Comparison of ENCODE assay signal across 8 mouse cellular contexts in genomic region chr3:137952225-137952913, GRCm38 (mm10). TPM values are rescaled to one million over a fixed set of nuclear protein-coding genes. Genes with fewer than 3 reads are reported as not detected.
A peak's percentile ranks its signal among the peaks of the same experiment; 100 is the strongest.
DNase-seq lines count a peak whose midpoint lies in the region; ATAC-seq and TF ChIP-seq lines count a peak whose summit lies in the region.

No protein-coding gene starts in this region.

- no peak overlapping the region for H3K4me3 ChIP-seq in thymus, adult 2 months (ENCODE audit: control insufficient read depth, insufficient read depth, low read length)
- H3K4me3 ChIP-seq in midbrain, embryonic 13.5 days (replicated peaks), result no peak overlapping the region

- no peaks in the 10 kb centered on the region for H3K27me3 ChIP-seq in thymus, adult 2 months (ENCODE audit: control insufficient read depth, insufficient read depth, low read length)
- H3K27me3 ChIP-seq in midbrain, embryonic 13.5 days, result no peaks in the 10 kb centered on the region

- ATAC-seq in midbrain, embryonic 13.5 days, result peak; percentile 67

- 42% methylated on average over 4 of the region's 4 CpGs for WGBS in thymus, adult 2 months
- WGBS in midbrain, embryonic 13.5 days, result 81% methylated on average over 4 of the region's 4 CpGs

- H3K4me1 ChIP-seq in thymus, adult 2 months (replicated peaks; ENCODE audit: control insufficient read depth, insufficient read depth, low read length), result peaks cover 31% of the 10 kb centered on the region
- peaks cover 24% of the 10 kb centered on the region for H3K4me1 ChIP-seq in midbrain, embryonic 13.5 days (replicated peaks)

- intact Hi-C loops in left cerebral cortex, postnatal 25 days (cut with DNase I), result no loop called here

- 0 out of 2 replicates have a peak overlapping the region, but pooled peaks have one; percentile 14 for H3K27ac ChIP-seq in thymus, adult 2 months (ENCODE audit: control insufficient read depth, insufficient read depth, low read length)
- peak overlapping the region; percentile 64 for H3K27ac ChIP-seq in midbrain, embryonic 13.5 days

- peaks cover 15% of the 10 kb centered on the region for H3K36me3 ChIP-seq in thymus, adult 2 months (ENCODE audit: control insufficient read depth, insufficient read depth, low read length)
- no peaks in the 10 kb centered on the region for H3K36me3 ChIP-seq in midbrain, embryonic 13.5 days

- DNase-seq in adrenal gland, adult (ENCODE audit: inconsistent age in 2 of 2, low spot score in 1 of 2), result peak; percentile 78 to 83
- no peak for DNase-seq in adrenal gland, postnatal 4 days (ENCODE audit: low spot score in 2 of 2)
- DNase-seq in thymus, adult 2 months, result no peak
- no peak for DNase-seq in thymus, postnatal 25 days
- DNase-seq in gastrocnemius, postnatal 25 days, result peak; percentile 35
- DNase-seq in left cerebral cortex, postnatal 25 days (ENCODE audit: low spot score in 2 of 2), result peak; percentile 48 to 62
- DNase-seq in cerebellum, postnatal 14 days, result no peak

- H3K4me2 ChIP-seq in midbrain, embryonic 13.5 days (replicated peaks), result peak overlapping the region; percentile 27

- TF ChIP-seq POLR2A in thymus, adult 2 months (IDR thresholded peaks at IDR 0.05; ENCODE audit: control insufficient read depth, extremely low read depth, insufficient read depth, low read length, poor library complexity), result no peak

- no peaks in the 10 kb centered on the region for H3K9me3 ChIP-seq in midbrain, embryonic 13.5 days

- no peak for TF ChIP-seq CTCF in thymus, adult 2 months (IDR thresholded peaks at IDR 0.05; ENCODE audit: borderline replicate concordance, control insufficient read depth, extremely low read depth, insufficient read depth, low read length, poor library complexity)

- H3K9ac ChIP-seq in midbrain, embryonic 13.5 days (replicated peaks), result no peak overlapping the region

RNA-seq across cellular contexts. Expression of gene Dapp1, which starts 29.0 kb away (rescaled TPM):
- total RNA-seq in adrenal gland, postnatal 4 days (2021), result 10 to 100 TPM; 11.6 to 13.8 TPM
- 13.9 and 16.0 TPM in 2 replicates for polyA plus RNA-seq in thymus, adult 2 months (2012; rRNA removed)
- total RNA-seq in gastrocnemius, postnatal 25 days (2021), result 1 to 10 TPM in 1 of 2 experiments, under 1 TPM in 1; 0.84 to 1.3 TPM
- total RNA-seq in left cerebral cortex, postnatal 25 days (2021), result 1 to 10 TPM; 2.5 to 2.9 TPM
- 0.67 and 1.2 TPM in 2 replicates for polyA plus RNA-seq in midbrain, embryonic 13.5 days (2015; fragmentation: Nextera tagmentation; extraction: Ambion mirVana)

RNA-seq across cellular contexts. Expression of gene Lamtor3, which starts 34.1 kb away (rescaled TPM):
- total RNA-seq in adrenal gland, postnatal 4 days (2021), result 10 to 100 TPM; 63.6 to 68.8 TPM
- polyA plus RNA-seq in thymus, adult 2 months (2012; rRNA removed), result 39.0 and 45.9 TPM in 2 replicates
- total RNA-seq in gastrocnemius, postnatal 25 days (2021), result 10 to 100 TPM; 48.5 to 55.8 TPM
- 10 to 100 TPM; 75.1 to 76.3 TPM for total RNA-seq in left cerebral cortex, postnatal 25 days (2021)
- 120 and 122 TPM in 2 replicates for polyA plus RNA-seq in midbrain, embryonic 13.5 days (2015; fragmentation: Nextera tagmentation; extraction: Ambion mirVana)

Comparison
In these comparisons a context has a peak if more than half of its experiments do, and no peak if none do; other contexts are left out.
1. DNase-seq: peak in adrenal gland, adult (2 of 2), gastrocnemius, postnatal 25 days (single experiment) and left cerebral cortex, postnatal 25 days (2 of 2); none in adrenal gland, postnatal 4 days (0 of 2), thymus, adult 2 months (single experiment), thymus, postnatal 25 days (single experiment) and cerebellum, postnatal 14 days (0 of 2).